Mouse (Mus musculus): ENCODE measurements around the gene Ldlr. TPM values are rescaled to one million over a fixed set of nuclear protein-coding genes. Genes with fewer than 3 reads are reported as not detected.
"Not testable (repeated sequence)": the region's sequence is repeated elsewhere in the genome, so short reads cannot be mapped to it uniquely, and the experiment has no call there.

Ldlr gene
- 10 to 100 TPM; 39.9 to 43.5 TPM for total RNA-seq (2021)

- peak; percentile 92 for DNase-seq
These were observed at the start of gene Ldlr for GRCm38 (mm10) chr9:21723377-21724146. Gene Ldlr, plus strand, starts transcription at chr9:21723483.

GRCm38 (mm10) chr9:21677706-21678105 lies 45.6 kb upstream of the Ldlr start:
- no peak for DNase-seq

- no peak for DNase-seq
These were observed 42.8 kb upstream of the Ldlr start for GRCm38 (mm10) chr9:21680448-21680847.

DNA sequence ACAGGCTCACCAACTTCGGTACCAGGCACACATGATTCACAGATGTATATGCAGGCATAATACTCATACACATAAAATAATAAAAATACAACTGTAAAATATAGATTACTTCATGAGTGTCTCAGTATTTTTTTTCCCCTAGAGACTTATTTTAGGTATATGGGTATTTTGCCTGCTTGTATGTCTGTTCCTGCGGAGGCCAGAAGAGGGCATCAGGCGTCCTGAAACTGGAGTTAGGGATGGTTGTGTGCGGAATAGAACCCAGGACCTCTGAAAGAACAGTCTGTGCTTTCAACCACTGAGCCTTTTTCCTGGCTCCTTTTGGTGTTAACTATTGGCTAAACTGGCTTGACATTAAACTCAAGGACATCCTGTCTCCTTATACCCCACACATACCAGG lies 40.5 kb upstream of the Ldlr start:
- DNase-seq = no peak

- DNase-seq = no peak
These were observed 39.4 kb upstream of the Ldlr start for GRCm38 (mm10) chr9:21683897-21684296.

GRCm38 (mm10) chr9:21688554-21688953 lies 34.7 kb upstream of the Ldlr start:
- no peak for DNase-seq

DNA sequence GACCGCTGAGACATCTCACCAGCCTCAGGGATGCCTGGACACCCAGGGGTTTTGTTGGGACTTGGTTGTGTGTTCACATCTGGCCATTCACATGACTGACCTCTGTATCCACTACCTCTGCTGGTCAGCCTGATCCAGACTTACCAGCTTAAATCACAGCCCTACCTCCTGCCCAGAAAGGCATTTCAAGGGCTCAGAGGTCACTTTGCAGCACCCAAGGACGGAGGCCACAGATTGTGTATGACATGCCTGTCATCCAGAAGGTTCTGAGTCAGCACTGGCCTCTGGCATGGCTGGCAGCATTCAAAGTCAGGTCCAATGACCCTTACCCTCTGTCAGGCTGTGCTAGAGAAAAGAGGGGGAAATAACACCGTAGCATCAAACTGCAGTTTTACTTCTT lies 33.3 kb upstream of the Ldlr start:
- DNase-seq = no peak

DNA sequence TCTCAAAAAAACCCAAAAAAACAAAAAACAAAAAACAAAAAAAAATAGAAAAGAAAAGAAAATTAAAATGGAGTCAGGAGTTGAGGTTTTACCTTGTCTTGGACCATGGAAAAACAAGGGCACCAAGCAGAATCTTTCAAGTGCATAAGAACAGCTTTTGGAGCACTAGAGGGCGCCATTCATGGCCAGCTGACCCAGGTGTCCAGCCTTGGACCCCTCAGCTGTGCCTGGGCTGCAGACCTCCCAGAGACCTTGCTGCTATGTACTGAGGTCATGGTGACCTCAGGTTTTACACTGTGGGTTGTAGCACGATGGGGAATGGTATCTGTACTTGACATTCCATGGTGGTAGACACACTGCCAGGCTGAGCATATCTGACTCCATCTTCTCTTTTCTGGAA lies 31.4 kb upstream of the Ldlr start:
- DNase-seq = peak; percentile 58

DNA sequence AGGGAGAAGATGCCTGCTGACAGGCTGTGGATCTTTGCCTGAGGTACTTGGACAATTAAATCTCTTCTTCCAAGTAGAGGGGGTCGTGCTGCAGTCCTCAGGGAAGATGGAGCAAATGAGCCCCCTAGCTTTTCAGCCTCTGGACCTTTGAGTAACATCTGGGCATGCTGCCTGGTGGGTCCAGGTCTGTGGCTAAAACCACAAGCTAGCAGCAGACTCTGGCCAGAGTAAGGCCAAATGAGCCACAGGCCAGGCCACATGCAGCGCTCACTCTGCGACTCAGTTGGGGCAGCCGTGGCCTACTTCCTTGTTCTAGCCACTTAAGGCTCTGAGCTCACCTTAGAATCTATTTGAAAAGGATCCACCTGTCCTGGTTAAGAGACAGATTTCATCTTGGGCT lies 30.8 kb upstream of the Ldlr start:
- DNase-seq = no peak

DNA sequence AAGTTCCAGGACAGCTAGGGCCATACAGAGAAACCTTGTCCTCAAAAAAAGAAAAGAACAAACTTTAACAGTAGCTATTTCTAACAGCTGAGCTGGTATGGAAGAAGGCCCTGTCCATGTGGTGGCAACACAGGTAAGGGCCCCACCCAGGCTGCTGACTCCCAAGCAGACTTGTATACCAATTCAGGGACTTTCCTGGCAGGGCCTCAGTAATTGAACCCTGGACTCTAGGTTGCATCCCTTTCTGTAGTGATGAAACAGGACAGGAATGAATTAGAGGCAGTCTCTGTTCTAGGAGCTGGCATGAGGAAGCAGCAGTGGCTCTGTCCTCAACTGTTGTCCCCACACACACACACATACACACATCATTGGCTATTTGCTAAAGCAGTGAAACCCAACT lies 29.2 kb upstream of the Ldlr start:
- no peak for DNase-seq

DNA sequence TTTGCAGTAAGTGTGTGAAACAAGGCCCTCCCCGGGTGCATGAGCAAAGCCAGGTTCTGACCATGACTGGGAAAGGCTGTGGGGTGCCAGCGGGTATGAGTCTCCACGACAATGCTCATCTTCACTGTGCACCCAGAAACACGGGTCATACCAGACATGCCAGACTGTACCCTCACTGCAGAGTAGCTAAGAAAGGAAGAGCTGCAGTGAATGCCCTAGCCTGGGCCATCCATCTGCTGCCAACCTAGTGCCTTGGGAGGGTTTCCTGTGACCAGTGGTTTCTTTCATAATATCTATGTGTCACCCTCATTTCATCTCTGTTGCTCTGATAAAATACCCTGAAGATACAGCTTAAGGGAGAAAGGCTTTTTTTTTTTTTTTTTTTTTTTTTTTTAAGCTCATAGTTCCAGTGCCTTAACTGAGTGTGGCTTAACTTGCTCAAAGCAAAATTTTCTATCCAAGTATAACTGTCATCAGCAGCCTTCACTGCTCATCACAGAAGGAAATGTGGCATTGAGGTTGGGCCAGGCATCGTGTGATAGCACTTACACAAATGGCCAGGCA lies 28.0 kb upstream of the Ldlr start:
- no peak for DNase-seq

- no peak for DNase-seq
These were observed 26.2 kb upstream of the Ldlr start for GRCm38 (mm10) chr9:21697121-21697520.

- DNase-seq = not testable (repeated sequence)
These were observed 24.0 kb upstream of the Ldlr start for GRCm38 (mm10) chr9:21699280-21699679.

- DNase-seq = no peak
These were observed 22.2 kb upstream of the Ldlr start for GRCm38 (mm10) chr9:21701091-21701490.

GRCm38 (mm10) chr9:21703494-21703893 lies 19.8 kb upstream of the Ldlr start:
- peak; percentile 37 for DNase-seq

- DNase-seq = no peak
These were observed 17.2 kb upstream of the Ldlr start for GRCm38 (mm10) chr9:21706085-21706484.

- no peak for DNase-seq
These were observed 16.6 kb upstream of the Ldlr start for GRCm38 (mm10) chr9:21706586-21707265.

DNA sequence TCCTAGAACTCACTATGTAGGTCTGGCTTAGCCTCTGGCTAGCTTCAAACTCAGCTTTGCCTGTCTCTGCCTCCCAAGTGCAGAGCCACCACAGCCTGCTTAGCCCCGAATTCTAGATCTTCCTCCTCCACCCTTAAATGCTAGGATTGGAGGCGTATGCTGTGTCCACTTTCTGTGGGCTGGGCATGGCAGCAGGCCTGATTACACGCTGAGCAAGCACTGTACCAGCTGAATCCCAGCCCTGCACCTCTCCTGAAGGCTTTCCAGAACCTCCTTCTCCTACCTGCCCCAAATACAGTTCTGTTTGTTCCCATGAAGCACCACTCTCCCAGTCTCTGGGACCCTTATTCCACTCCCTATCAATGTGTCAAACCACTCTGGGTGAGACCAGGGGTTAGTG lies 13.9 kb upstream of the Ldlr start:
- no peak for DNase-seq

DNA sequence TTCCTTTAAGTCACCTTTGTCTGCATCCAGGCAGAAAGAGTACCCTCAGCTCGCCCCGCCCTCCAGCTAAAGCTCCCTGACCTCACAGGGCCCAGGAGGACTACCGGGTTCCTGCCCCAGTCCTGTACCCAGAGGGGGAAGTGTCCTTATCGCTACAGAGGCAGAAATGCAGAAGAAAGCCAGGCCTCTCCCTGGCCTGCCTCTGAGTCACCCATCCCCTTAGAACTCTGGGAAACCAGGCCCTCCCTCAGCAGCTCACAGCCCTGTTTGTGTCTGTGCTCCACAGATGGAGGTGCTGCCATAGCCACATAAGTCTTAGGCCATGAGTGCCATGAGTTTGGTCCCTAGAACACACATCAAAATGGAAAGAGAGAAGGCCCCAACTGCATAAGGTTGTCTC lies 8.0 kb upstream of the Ldlr start:
- DNase-seq = peak; percentile 45

GRCm38 (mm10) chr9:21717015-21717414 lies 6.3 kb upstream of the Ldlr start:
- no peak for DNase-seq

DNA sequence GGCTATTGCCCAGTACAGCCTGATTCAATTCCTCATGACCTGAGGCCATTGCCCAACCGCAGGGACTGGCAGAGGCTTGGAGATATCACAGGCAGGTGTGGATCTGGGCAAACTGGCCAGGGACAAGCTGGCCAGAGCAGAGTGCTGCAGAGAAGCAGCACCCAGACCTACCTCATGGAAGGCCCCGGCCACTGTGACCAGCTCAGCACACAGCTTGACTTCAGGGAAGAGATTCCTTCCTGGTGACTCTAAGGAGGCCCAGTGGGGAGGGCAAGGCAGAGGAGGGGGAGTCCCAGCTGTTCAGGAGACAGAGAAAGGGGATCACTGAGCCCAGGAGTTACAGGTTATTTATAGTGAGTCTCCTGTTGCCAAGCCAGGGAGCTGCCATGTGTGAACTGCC lies 2.2 kb upstream of the Ldlr start:
- no peak for DNase-seq

- DNase-seq = peak; percentile 94
These were observed 859 bp downstream of the Ldlr start for GRCm38 (mm10) chr9:21724147-21724536.

GRCm38 (mm10) chr9:21725224-21726121 lies 2.2 kb downstream of the Ldlr start:
- DNase-seq = no peak
